Mouse (Mus musculus) kidney, adult 11 months (tissue): ENCODE measurements around the gene Slc7a6os.

Experiments
- DNase-seq: peaks from one replicate; pipeline ENCODE4 v3.0.0; 2022

Gene Slc7a6os

GRCm38 (mm10) chr8:106176891-106177290 lies 33.8 kb downstream of the Slc7a6os start:
- DNase-seq = no peak

- DNase-seq = no peak
These were observed 37.2 kb downstream of the Slc7a6os start for GRCm38 (mm10) chr8:106173566-106173965.

DNA sequence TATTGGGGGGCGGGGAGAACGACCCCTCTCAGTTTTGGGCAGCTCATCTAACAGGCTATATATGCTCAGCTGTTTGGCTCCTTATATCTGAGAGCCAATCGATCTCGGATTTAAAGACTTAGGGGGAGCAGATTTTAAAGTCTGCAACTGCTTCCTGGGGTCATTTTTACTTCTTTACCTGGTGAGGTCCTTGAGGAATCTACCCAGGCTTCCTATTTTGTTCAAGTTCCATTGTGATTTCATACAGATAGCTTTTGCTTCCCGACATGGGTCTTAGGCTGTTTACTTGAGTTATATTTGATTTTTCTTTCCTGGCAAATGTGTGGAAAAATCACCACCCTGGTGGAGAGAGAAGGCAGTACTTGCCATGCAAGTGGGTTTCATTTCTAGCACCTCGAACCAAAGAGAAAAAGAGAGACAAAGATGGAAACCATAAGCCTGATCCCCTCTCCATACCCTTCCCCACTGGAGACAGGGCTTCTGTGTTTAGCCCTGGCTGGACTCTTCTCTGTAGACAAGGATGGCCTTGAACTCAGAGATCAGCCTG lies 40.7 kb downstream of the Slc7a6os start:
- no peak for DNase-seq

GRCm38 (mm10) chr8:106169017-106169933 lies 41.5 kb downstream of the Slc7a6os start:
- DNase-seq = no peak

- peak; percentile 62 for DNase-seq
These were observed 42.2 kb downstream of the Slc7a6os start, which contains the start of gene Slc7a6 for GRCm38 (mm10) chr8:106168356-106169016. Gene Slc7a6, plus strand, starts transcription at chr8:106168857.

GRCm38 (mm10) chr8:106165460-106165859 lies 45.3 kb downstream of the Slc7a6os start:
- peak; percentile 56 for DNase-seq

- DNase-seq = no peak
These were observed 47.5 kb downstream of the Slc7a6os start for GRCm38 (mm10) chr8:106163251-106163650.

GRCm38 (mm10) chr8:106159876-106160275 lies 50.9 kb downstream of the Slc7a6os start:
- DNase-seq = no peak

- DNase-seq = no peak
These were observed 52.4 kb downstream of the Slc7a6os start for GRCm38 (mm10) chr8:106158381-106158780.

DNA sequence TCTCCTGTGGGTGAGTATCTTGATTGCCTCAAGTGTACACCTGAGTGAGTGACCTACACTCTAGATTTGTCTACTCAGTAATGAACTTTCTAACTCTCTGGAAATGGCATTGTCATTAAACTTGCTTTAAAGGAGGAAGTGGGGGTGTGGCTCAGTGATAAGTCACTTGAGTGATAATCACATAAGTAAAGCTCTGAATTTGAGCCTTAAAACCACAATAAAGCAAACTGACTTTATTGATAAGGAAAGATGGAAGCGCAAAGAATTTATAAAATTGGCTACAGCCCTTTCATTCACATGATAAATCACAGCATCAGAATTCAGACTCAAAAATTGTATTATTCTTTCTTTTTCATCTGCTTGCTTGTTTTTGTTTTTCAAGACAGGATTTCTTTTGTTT lies 53.3 kb downstream of the Slc7a6os start:
- no peak for DNase-seq

GRCm38 (mm10) chr8:106152876-106153275 lies 57.9 kb downstream of the Slc7a6os start:
- DNase-seq = no peak

- DNase-seq = no peak
These were observed 59.7 kb downstream of the Slc7a6os start for GRCm38 (mm10) chr8:106151041-106151440.
